12 mouse cellular contexts compared by ENCODE assay signal in genomic region chr17:30364701-30365100, GRCm38 (mm10).
"Had no signal": no experiment of that assay in that cellular context is flagged by ENCODE, and none has a peak within 500 bp of the region (broad histone marks: within the 10 kb centered on the region; RNA-seq: fewer than 3 reads in every experiment).

No protein-coding gene starts in this region.

- H3K9ac ChIP-seq: kidney, embryonic 15.5 days; limb, embryonic 13.5 days; liver, embryonic 14.5 days; neural tube, embryonic 15.5 days had no signal

- H3K4me3 ChIP-seq: kidney, embryonic 15.5 days; limb, embryonic 13.5 days; neural tube, embryonic 15.5 days had no signal

- H3K4me2 ChIP-seq: kidney, embryonic 15.5 days; limb, embryonic 13.5 days; neural tube, embryonic 15.5 days had no signal

- H3K27me3 ChIP-seq: kidney, embryonic 15.5 days; limb, embryonic 13.5 days; neural tube, embryonic 15.5 days had no signal

- H3K27ac ChIP-seq: kidney, embryonic 15.5 days; limb, embryonic 13.5 days; liver, embryonic 14.5 days; neural tube, embryonic 15.5 days; stomach, postnatal 0 days had no signal

- H3K9me3 ChIP-seq: kidney, embryonic 15.5 days; limb, embryonic 13.5 days; neural tube, embryonic 15.5 days had no signal

- H3K36me3 ChIP-seq: kidney, embryonic 15.5 days; limb, embryonic 13.5 days; neural tube, embryonic 15.5 days had no signal

- DNase-seq: kidney, adult 2 months; kidney, postnatal 14 days; left cerebral cortex, postnatal 4 days; lung, adult 18-20 months; right cerebral cortex, adult 18-20 months; right cerebral cortex, postnatal 25 days; thymus, postnatal 4 days had no signal
